Comparison of ENCODE assay signal across 8 mouse cellular contexts in the genomic region with DNA sequence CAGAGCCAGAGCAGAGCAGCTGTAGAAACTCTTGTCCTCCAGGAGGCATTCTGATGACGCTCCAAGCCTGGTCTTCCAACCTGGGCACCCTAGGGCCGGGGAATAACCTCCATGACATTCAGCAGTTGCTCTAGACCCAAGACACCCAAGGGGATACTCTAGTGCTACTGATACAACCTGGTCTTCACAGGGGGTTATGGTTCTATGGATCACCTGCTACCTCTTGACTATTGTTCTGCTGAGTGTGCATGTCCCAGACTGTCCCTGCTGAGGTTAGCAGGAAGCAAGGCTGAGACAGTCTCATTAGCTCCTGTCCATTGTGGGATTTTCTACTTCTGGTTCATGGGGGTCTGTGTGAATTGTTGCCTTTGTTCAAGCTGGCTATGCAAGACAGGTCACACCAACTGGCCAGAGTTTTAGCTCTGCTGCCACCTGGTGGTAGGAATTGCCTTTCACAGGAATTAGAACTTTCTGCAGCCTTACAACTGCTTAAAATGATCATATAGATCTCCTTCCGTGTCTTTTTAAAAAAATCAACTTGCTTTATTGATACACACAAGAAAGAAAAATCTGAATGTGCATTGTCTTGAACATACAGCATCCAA. TPM values are rescaled to one million over a fixed set of nuclear protein-coding genes. Genes with fewer than 3 reads are reported as not detected.
A peak's percentile ranks its signal among the peaks of the same experiment; 100 is the strongest.
DNase-seq lines count a peak whose midpoint lies in the region; ATAC-seq and TF ChIP-seq lines count a peak whose summit lies in the region.

No protein-coding gene starts in this region.

- no peaks in the 10 kb centered on the region for H3K27me3 ChIP-seq in E14TG2a.4 (ENCODE audit: insufficient read depth, low read length)
- no peaks in the 10 kb centered on the region for H3K27me3 ChIP-seq in embryonic facial prominence, embryonic 13.5 days
- H3K27me3 ChIP-seq in lung, embryonic 15.5 days: no peaks in the 10 kb centered on the region

- no peaks in the 10 kb centered on the region for H3K9me3 ChIP-seq in E14TG2a.4 (ENCODE audit: low read length)
- H3K9me3 ChIP-seq in embryonic facial prominence, embryonic 13.5 days: no peaks in the 10 kb centered on the region
- no peaks in the 10 kb centered on the region for H3K9me3 ChIP-seq in lung, embryonic 15.5 days

- H3K27ac ChIP-seq in embryonic facial prominence, embryonic 13.5 days: no peak overlapping the region
- H3K27ac ChIP-seq in lung, embryonic 15.5 days: no peak overlapping the region

- WGBS in embryonic facial prominence, embryonic 13.5 days: 53% methylated on average over 3 of the region's 3 CpGs
- WGBS in lung, embryonic 15.5 days: 41% methylated on average over 3 of the region's 3 CpGs

- no peak overlapping the region for H3K9ac ChIP-seq in embryonic facial prominence, embryonic 13.5 days
- H3K9ac ChIP-seq in lung, embryonic 15.5 days: no peak overlapping the region

- H3K4me2 ChIP-seq in embryonic facial prominence, embryonic 13.5 days: no peak overlapping the region
- no peak overlapping the region for H3K4me2 ChIP-seq in lung, embryonic 15.5 days

- no peaks in the 10 kb centered on the region for H3K4me1 ChIP-seq in E14TG2a.4 (replicated peaks; ENCODE audit: low read depth, low read length)
- H3K4me1 ChIP-seq in embryonic facial prominence, embryonic 13.5 days: no peaks in the 10 kb centered on the region
- no peaks in the 10 kb centered on the region for H3K4me1 ChIP-seq in lung, embryonic 15.5 days

- peak; percentile 76; the same call in 1 of the 2 replicates for ATAC-seq in embryonic facial prominence, embryonic 13.5 days (ENCODE audit: insufficient number of reproducible peaks, insufficient read depth, low FRiP score, low TSS enrichment, low read depth)
- peak; percentile 46; the same call in 1 of the 2 replicates for ATAC-seq in lung, embryonic 15.5 days (ENCODE audit: borderline replicate concordance, extremely low read depth, low FRiP score, low TSS enrichment)

- no peaks in the 10 kb centered on the region for H3K36me3 ChIP-seq in E14TG2a.4 (ENCODE audit: insufficient read depth, low read length)
- no peaks in the 10 kb centered on the region for H3K36me3 ChIP-seq in embryonic facial prominence, embryonic 13.5 days
- H3K36me3 ChIP-seq in lung, embryonic 15.5 days: no peaks in the 10 kb centered on the region

- peak; percentile 54 for TF ChIP-seq CTCF in E14TG2a.4 (conservative IDR thresholded peaks at IDR 0.05; ENCODE audit: low read length)

- DNase-seq in adrenal gland, postnatal 4 days (ENCODE audit: low spot score in 2 of 2): peak; percentile 36 to 41
- DNase-seq in heart, postnatal 4 days: peak; percentile 84
- peak; percentile 87 for DNase-seq in layer of hippocampus, adult 11-12 months (ENCODE audit: low spot score)
- peak; percentile 40 for DNase-seq in retina, adult 2 months (ENCODE audit: low read depth, low spot score)
- DNase-seq in thymus, postnatal 36 days: peak; percentile 44 to 65

- no peak overlapping the region for H3K4me3 ChIP-seq in E14TG2a.4 (replicated peaks; ENCODE audit: low read length)
- H3K4me3 ChIP-seq in embryonic facial prominence, embryonic 13.5 days: no peak overlapping the region
- no peak overlapping the region for H3K4me3 ChIP-seq in lung, embryonic 15.5 days

RNA-seq across cellular contexts. Expression of gene Tmed3, which starts 30.8 kb away (rescaled TPM):
- 10 to 100 TPM; 92.7 to 92.8 TPM for total RNA-seq in adrenal gland, postnatal 4 days (2021)
- polyA plus RNA-seq in embryonic facial prominence, embryonic 13.5 days (2015; fragmentation: Nextera tagmentation; extraction: Ambion mirVana): 102 and 110 TPM in 2 replicates
- 10 to 100 TPM; 35.4 to 36.2 TPM for total RNA-seq in heart, postnatal 4 days (2021)
- 104 and 108 TPM in 2 replicates for polyA plus RNA-seq in lung, embryonic 15.5 days (2015; fragmentation: Nextera tagmentation; extraction: Ambion mirVana)

RNA-seq across cellular contexts. Expression of gene Minar1, which starts 51.2 kb away (rescaled TPM):
- under 1 TPM; 0.42 to 0.65 TPM for total RNA-seq in adrenal gland, postnatal 4 days (2021)
- 0.37 and 0.58 TPM in 2 replicates for polyA plus RNA-seq in embryonic facial prominence, embryonic 13.5 days (2015; fragmentation: Nextera tagmentation; extraction: Ambion mirVana)
- under 1 TPM; 0.20 to 0.26 TPM for total RNA-seq in heart, postnatal 4 days (2021)
- polyA plus RNA-seq in lung, embryonic 15.5 days (2015; fragmentation: Nextera tagmentation; extraction: Ambion mirVana): 0.02 and 0.05 TPM in 2 replicates
